Mouse (Mus musculus) heart, embryonic 14.5 days (tissue): ENCODE results near the gene Mrrf. TPM values are rescaled to one million over a fixed set of nuclear protein-coding genes. Genes with fewer than 3 reads are reported as not detected.
A peak's percentile ranks its signal among the peaks of the same experiment; 100 is the strongest.

Source experiments
- ATAC-seq: fragments of 200-750 bp; cut with Nextera tagmentation; 2 replicates; pipeline ENCODE4 v1.8.0; 2017; ENCODE audit warnings: low read depth, moderate TSS enrichment; ENCODE audit not compliant: insufficient number of reproducible peaks, insufficient read depth, low FRiP score
- H3K27ac ChIP-seq, 2 experiments: fragments of 200-500 bp in 1 of 2; fragments of 300-500 bp in 1 of 2; sonication (generic) in 1 of 2; replicated peaks in 1 of 2; 2 replicates each; pipeline ENCODE4 v1.5.1; 2012 to 2014; ENCODE audit warnings: low read depth in 2 of 2, low read length in 2 of 2, control low read depth in 1 of 2, mild to moderate bottlenecking in 1 of 2, mixed read lengths in 1 of 2; ENCODE audit not compliant: control insufficient read depth in 1 of 2, insufficient read depth in 1 of 2
- H3K27me3 ChIP-seq: fragments of 300-500 bp; sonication (generic); 2 replicates; pipeline ENCODE4 v1.6.1; 2014; ENCODE audit warnings: mild to moderate bottlenecking, low read length, control low read depth; ENCODE audit not compliant: control insufficient read depth, insufficient read depth
- H3K36me3 ChIP-seq: fragments of 300-500 bp; sonication (generic); 2 replicates; pipeline ENCODE4 v1.6.1; 2014; ENCODE audit warnings: mild to moderate bottlenecking, control low read depth, low read length, mixed read lengths; ENCODE audit not compliant: control insufficient read depth, insufficient read depth
- H3K4me1 ChIP-seq, 2 experiments: fragments of 200-500 bp in 1 of 2; fragments of 300-500 bp in 1 of 2; sonication (generic) in 1 of 2; 2 replicates each; pipeline ENCODE4 v1.6.1; 2012 to 2014; ENCODE audit warnings: low read length in 2 of 2, control low read depth in 1 of 2, mixed read lengths in 1 of 2; ENCODE audit not compliant: control insufficient read depth in 2 of 2, insufficient read depth in 2 of 2
- H3K4me2 ChIP-seq: fragments of 300-500 bp; sonication (generic); 2 replicates; pipeline ENCODE4 v1.6.1; 2014; ENCODE audit warnings: mild to moderate bottlenecking, low read length
- H3K4me3 ChIP-seq, 2 experiments: fragments of 200-500 bp in 1 of 2; fragments of 300-500 bp in 1 of 2; sonication (generic) in 1 of 2; 2 replicates each; pipeline ENCODE4 v1.5.1; 2012 to 2014; ENCODE audit warnings: low read length in 2 of 2, mild to moderate bottlenecking in 2 of 2, control low read depth in 1 of 2, low read depth in 1 of 2, moderate library complexity in 1 of 2; ENCODE audit not compliant: control insufficient read depth in 1 of 2, insufficient read depth in 1 of 2
- H3K9ac ChIP-seq: fragments of 300-500 bp; sonication (generic); 2 replicates; pipeline ENCODE4 v1.6.1; 2014; ENCODE audit warnings: mild to moderate bottlenecking, low read length
- H3K9me3 ChIP-seq: fragments of 300-500 bp; sonication (generic); 2 replicates; pipeline ENCODE4 v1.6.1; 2016; ENCODE audit warnings: low read length, control low read depth; ENCODE audit not compliant: control insufficient read depth
- WGBS: fragments of 180-500 bp; shearing (Covaris S2); extraction: QIAGEN DNeasy Blood & Tissue Kit; methylation state at CpG from one replicate; pipeline ENCODE4 v1.1.7; 2014; 5-methylcytosine and 5-hydroxymethylcytosine counted together
- polyA plus RNA-seq: library from polyadenylated mRNA; unstranded; fragments of >200 nt; fragmentation: Nextera tagmentation; extraction: Ambion mirVana; gene quantifications from 2 replicates; pipeline ENCODE4 v1.2.1, GENCODE M21; 2014

The Mrrf gene
- polyA plus RNA-seq, 1 experiment from 2014 or later, result 45.1 TPM

DNA sequence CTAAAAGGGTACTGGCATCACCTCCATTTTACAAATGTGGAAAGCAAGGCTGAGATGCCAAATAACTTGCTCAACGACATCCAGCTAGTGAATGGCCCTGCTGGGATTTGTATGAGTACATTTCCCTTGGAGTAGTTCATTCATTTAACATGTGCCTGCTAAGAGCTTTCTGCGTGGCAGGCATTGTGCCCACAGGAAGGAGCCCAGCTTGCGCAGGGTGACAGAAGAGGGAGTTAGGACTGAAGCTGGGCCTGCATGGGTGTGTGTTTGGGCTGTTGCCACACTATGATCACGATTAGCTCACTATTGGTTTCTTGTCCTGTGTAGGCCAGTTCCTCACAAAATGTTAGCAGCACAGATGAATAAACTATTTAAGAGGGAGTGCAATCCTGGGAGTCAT is 84.7 kb downstream of the Mrrf start:
- Histone ChIP-seq H3K27ac (no peak overlapping the region), H3K9ac (no peak overlapping the region), H3K27me3 (no peaks in the 10 kb centered on the region), H3K4me2 (no peak overlapping the region), H3K9me3 (no peaks in the 10 kb centered on the region), H3K4me3 (no peak overlapping the region), H3K4me1 (peaks cover 27% of the 10 kb centered on the region in 2 experiments), H3K36me3 (no peaks in the 10 kb centered on the region)
- WGBS, result 81% methylated on average over 4 of the region's 4 CpGs
- no peak for ATAC-seq

GRCm38 (mm10) chr2:36222168-36222848 is 86.1 kb downstream of the Mrrf start:
- H3K36me3 ChIP-seq, result no peaks in the 10 kb centered on the region
- WGBS, result 60% methylated on average over 7 of the region's 7 CpGs
- no peaks in the 10 kb centered on the region for H3K27me3 ChIP-seq
- ATAC-seq, result no peak
- no peak overlapping the region for H3K4me2 ChIP-seq
- no peak overlapping the region for H3K27ac ChIP-seq
- H3K4me3 ChIP-seq, result no peak overlapping the region
- H3K9me3 ChIP-seq, result no peaks in the 10 kb centered on the region
- no peak overlapping the region for H3K9ac ChIP-seq
- H3K4me1 ChIP-seq, result peaks cover 12 to 13% of the 10 kb centered on the region in 2 experiments

GRCm38 (mm10) chr2:36223436-36223835 is 87.2 kb downstream of the Mrrf start:
- Histone ChIP-seq H3K9ac (no peak overlapping the region), H3K27ac (no peak overlapping the region), H3K9me3 (no peaks in the 10 kb centered on the region), H3K27me3 (no peaks in the 10 kb centered on the region), H3K36me3 (no peaks in the 10 kb centered on the region), H3K4me2 (no peak overlapping the region), H3K4me1 (peaks cover 4 to 5% of the 10 kb centered on the region in 2 experiments; a peak in 2 of 4 replicates), H3K4me3 (no peak overlapping the region)
- no peak for ATAC-seq

GRCm38 (mm10) chr2:36224153-36224552 is 88.0 kb downstream of the Mrrf start:
- H3K4me3 ChIP-seq, result no peak overlapping the region
- ATAC-seq, result peak; percentile 22; the same call in 1 of the 2 replicates
- no peak overlapping the region for H3K4me2 ChIP-seq
- no peaks in the 10 kb centered on the region for H3K9me3 ChIP-seq
- no peaks in the 10 kb centered on the region for H3K27me3 ChIP-seq
- no peak overlapping the region for H3K27ac ChIP-seq
- H3K4me1 ChIP-seq, result peaks cover 4 to 5% of the 10 kb centered on the region in 2 experiments; a peak in 2 of 4 replicates
- no peak overlapping the region for H3K9ac ChIP-seq
- WGBS, result 43% methylated on average over 7 of the region's 7 CpGs
- no peaks in the 10 kb centered on the region for H3K36me3 ChIP-seq

- Histone ChIP-seq H3K4me2 (no peak overlapping the region), H3K9ac (no peak overlapping the region), H3K4me1 (peaks cover 4 to 5% of the 10 kb centered on the region in 2 experiments; a peak in 2 of 4 replicates), H3K27ac (no peak overlapping the region), H3K9me3 (no peaks in the 10 kb centered on the region), H3K27me3 (no peaks in the 10 kb centered on the region), H3K36me3 (no peaks in the 10 kb centered on the region), H3K4me3 (no peak overlapping the region)
- ATAC-seq, result no peak
- WGBS, result 22% methylated on average over 2 of the region's 2 CpGs
Observed at GRCm38 (mm10) chr2:36224599-36224998, 88.4 kb downstream of the Mrrf start.

DNA sequence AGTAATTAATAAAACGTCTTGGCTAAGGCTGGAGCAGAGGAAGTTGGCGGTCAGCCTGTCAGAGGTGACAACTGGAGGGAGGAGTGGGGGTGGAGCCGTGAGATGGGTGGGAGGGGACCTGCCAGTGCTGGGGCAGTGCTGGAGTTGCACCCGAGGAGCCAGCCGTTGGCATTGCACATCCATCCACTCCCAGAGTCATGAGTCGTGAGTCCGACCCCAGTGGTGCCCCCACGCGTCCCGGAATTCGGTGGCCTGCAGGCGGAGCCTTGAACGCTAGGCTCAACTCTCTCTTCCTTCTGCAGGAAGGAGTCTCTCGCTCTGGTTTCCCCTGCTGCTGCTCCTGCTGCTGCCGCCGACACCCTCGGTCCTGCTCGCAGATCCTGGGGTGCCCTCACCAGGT is 94.2 kb downstream of the Mrrf start, which contains the start of gene Ptgs1:
Gene Ptgs1, plus strand, starts transcription at position 61 of the 400 bp plus-strand sequence.
- Histone ChIP-seq H3K4me2 (peak within 1 kb of the TSS; percentile 97), H3K9me3 (no peaks in the 10 kb centered on the region), H3K27me3 (no peaks in the 10 kb centered on the region), H3K27ac (peak within 1 kb of the TSS in 1 of 2 experiments; percentile 59; a peak in 2 of 4 replicates), H3K36me3 (no peaks in the 10 kb centered on the region), H3K4me1 (peaks cover 19 to 23% of the 10 kb centered on the region in 2 experiments), H3K9ac (peak within 1 kb of the TSS; percentile 79), H3K4me3 (peak within 1 kb of the TSS; percentile 53 to 56)
- peak; percentile 49; the same call in 1 of the 2 replicates for ATAC-seq
- WGBS, result 0% methylated on average over 18 of the region's 18 CpGs

GRCm38 (mm10) chr2:36230967-36231366 is 94.8 kb downstream of the Mrrf start:
- H3K4me2 ChIP-seq, result peak overlapping the region; percentile 97
- peak overlapping the region; percentile 79 for H3K9ac ChIP-seq
- no peaks in the 10 kb centered on the region for H3K36me3 ChIP-seq
- 22% methylated on average over 9 of the region's 10 CpGs for WGBS
- no peaks in the 10 kb centered on the region for H3K27me3 ChIP-seq
- H3K4me1 ChIP-seq, result peaks cover 24 to 28% of the 10 kb centered on the region in 2 experiments
- peak overlapping the region; percentile 53 to 56 for H3K4me3 ChIP-seq
- no peak for ATAC-seq
- H3K9me3 ChIP-seq, result no peaks in the 10 kb centered on the region
- H3K27ac ChIP-seq, result peak overlapping the region in 1 of 2 experiments; percentile 59; a peak in 1 of 4 replicates
